Mouse (Mus musculus) MEL (cell line): ENCODE data around the gene Gm5431. TPM values are rescaled to one million over a fixed set of nuclear protein-coding genes. Genes with fewer than 3 reads are reported as not detected.
A peak's percentile ranks its signal among the peaks of the same experiment; 100 is the strongest.

Experiments used
- DNase-seq: peaks from one replicate; pipeline ENCODE4 v3.0.0; 2011; ENCODE audit warnings: low read depth, low spot score
- H3K27ac ChIP-seq: 2 replicates; pipeline ENCODE4 v1.5.1; 2012; ENCODE audit warnings: low read depth, mild to moderate bottlenecking, control low read depth, low read length, moderate library complexity; ENCODE audit not compliant: control insufficient read depth
- H3K27me3 ChIP-seq, 2 experiments: fragments of 150-350 bp in 1 of 2; sonication (generic) in 1 of 2; 2 replicates each; pipeline ENCODE4 v1.6.1; 2012; ENCODE audit warnings: low read length in 2 of 2, mild to moderate bottlenecking in 2 of 2, improper control_type of control experiment in 1 of 2, moderate library complexity in 1 of 2; ENCODE audit not compliant: insufficient read depth in 2 of 2, control insufficient read depth in 1 of 2
- H3K36me3 ChIP-seq, 2 experiments: 2 replicates each; pipeline ENCODE4 v1.6.1; 2012 to 2014; ENCODE audit warnings: low read length in 2 of 2, improper control_type of control experiment in 1 of 2, inconsistent platforms in 1 of 2, mild to moderate bottlenecking in 1 of 2; ENCODE audit not compliant: insufficient read depth in 2 of 2, control insufficient read depth in 1 of 2
- H3K4me1 ChIP-seq, 2 experiments: fragments of 150-350 bp in 1 of 2; sonication (generic) in 1 of 2; 2 replicates each; pipeline ENCODE4 v1.6.1; 2012; ENCODE audit warnings: low read length in 2 of 2, improper control_type of control experiment in 1 of 2, mild to moderate bottlenecking in 1 of 2; ENCODE audit not compliant: insufficient read depth in 2 of 2, control insufficient read depth in 1 of 2
- H3K4me3 ChIP-seq, 2 experiments: fragments of 150-350 bp in 1 of 2; sonication (generic) in 1 of 2; 2 replicates each; pipeline ENCODE4 v1.5.1; 2012; ENCODE audit warnings: low read depth in 2 of 2, low read length in 2 of 2, mild to moderate bottlenecking in 2 of 2, moderate library complexity in 2 of 2, control low read depth in 1 of 2, improper control_type of control experiment in 1 of 2; ENCODE audit not compliant: control insufficient read depth in 1 of 2, insufficient read depth in 1 of 2
- H3K79me2 ChIP-seq: 2 replicates; pipeline ENCODE4 v1.6.1; 2012; ENCODE audit warnings: mild to moderate bottlenecking, low read length, moderate library complexity; ENCODE audit not compliant: control insufficient read depth, poor library complexity, insufficient read depth
- H3K9ac ChIP-seq: 2 replicates; pipeline ENCODE4 v1.6.1; 2012; ENCODE audit warnings: low read depth, mild to moderate bottlenecking, control low read depth, low read length, moderate library complexity; ENCODE audit not compliant: control insufficient read depth, poor library complexity, severe bottlenecking
- H3K9me3 ChIP-seq: fragments of 150-350 bp; sonication (generic); replicated peaks from 2 replicates; pipeline ENCODE4 v1.6.1; 2012; ENCODE audit warnings: mild to moderate bottlenecking, low read length, improper control_type of control experiment, moderate library complexity; ENCODE audit not compliant: insufficient read depth
- BHLHE40 ChIP-seq: IDR thresholded peaks from 2 replicates; pipeline ENCODE4 v1.6.1; 2012; ENCODE audit warnings: low read depth, mild to moderate bottlenecking, inconsistent platforms, low read length, improper control_type of control experiment, borderline replicate concordance
- CHD1 ChIP-seq: IDR thresholded peaks from 2 replicates; pipeline ENCODE4 v1.6.1; 2012; ENCODE audit warnings: low read depth, mild to moderate bottlenecking, inconsistent platforms, low read length, improper control_type of control experiment
- CHD2 ChIP-seq: IDR thresholded peaks from 2 replicates; pipeline ENCODE4 v1.6.1; 2011; ENCODE audit warnings: low read length, improper control_type of control experiment
- ETS1 ChIP-seq: IDR thresholded peaks from 2 replicates; pipeline ENCODE4 v1.6.1; 2012; ENCODE audit warnings: low read depth, mild to moderate bottlenecking, inconsistent platforms, low read length, improper control_type of control experiment, moderate library complexity
- GABPA ChIP-seq: IDR thresholded peaks from 2 replicates; pipeline ENCODE4 v1.6.1; 2012; ENCODE audit warnings: low read depth, mild to moderate bottlenecking, inconsistent platforms, low read length, improper control_type of control experiment, moderate library complexity
- GATA1 ChIP-seq: IDR thresholded peaks from 2 replicates; pipeline ENCODE4 v1.6.1; 2011; ENCODE audit warnings: low read depth, low read length, improper control_type of control experiment
- JUND ChIP-seq: IDR thresholded peaks from 2 replicates; pipeline ENCODE4 v1.6.1; 2011; ENCODE audit warnings: low read depth, mild to moderate bottlenecking, improper control_type of control experiment, low read length
- KAT2A ChIP-seq: conservative IDR thresholded peaks from 2 replicates; pipeline ENCODE4 v1.6.1; 2012; ENCODE audit warnings: low read depth, low read length, improper control_type of control experiment, inconsistent platforms
- MAFK ChIP-seq: IDR thresholded peaks from 2 replicates; pipeline ENCODE4 v1.6.1; 2011; ENCODE audit warnings: low read depth, mild to moderate bottlenecking, low read length, improper control_type of control experiment, borderline replicate concordance
- MAX ChIP-seq: IDR thresholded peaks from 2 replicates; pipeline ENCODE4 v1.6.1; 2011; ENCODE audit warnings: low read length, improper control_type of control experiment
- MAZ ChIP-seq: IDR thresholded peaks from 2 replicates; pipeline ENCODE4 v1.6.1; 2012; ENCODE audit warnings: low read depth, mild to moderate bottlenecking, inconsistent platforms, low read length, improper control_type of control experiment
- MEF2A ChIP-seq: IDR thresholded peaks from 2 replicates; pipeline ENCODE4 v1.6.1; 2014; ENCODE audit warnings: low read depth, mild to moderate bottlenecking, inconsistent platforms, low read length, improper control_type of control experiment; ENCODE audit not compliant: poor library complexity, insufficient replicate concordance, severe bottlenecking; ENCODE audit errors: extremely low read depth
- MYC ChIP-seq: IDR thresholded peaks from 2 replicates; pipeline ENCODE4 v1.6.1; 2011; ENCODE audit warnings: low read depth, mild to moderate bottlenecking, low read length, improper control_type of control experiment, moderate library complexity
- NELFE ChIP-seq: IDR thresholded peaks from 2 replicates; pipeline ENCODE4 v1.6.1; 2011; ENCODE audit warnings: low read depth, low read length, improper control_type of control experiment
- NRF1 ChIP-seq: IDR thresholded peaks from 2 replicates; pipeline ENCODE4 v1.6.1; 2014; ENCODE audit warnings: low read depth, mild to moderate bottlenecking, inconsistent platforms, low read length, improper control_type of control experiment, moderate library complexity; ENCODE audit not compliant: poor library complexity, insufficient read depth, severe bottlenecking
- POLR2AphosphoS2 ChIP-seq: IDR thresholded peaks from 2 replicates; pipeline ENCODE4 v1.6.1; 2011; ENCODE audit warnings: low read length, improper control_type of control experiment
- POLR2AphosphoS5 ChIP-seq: IDR thresholded peaks from 2 replicates; pipeline ENCODE4 v1.6.1; 2012; ENCODE audit warnings: low read depth, borderline replicate concordance, mild to moderate bottlenecking, inconsistent platforms, low read length, moderate library complexity, mixed read lengths
- RAD21 ChIP-seq: IDR thresholded peaks from 2 replicates; pipeline ENCODE4 v1.6.1; 2011; ENCODE audit warnings: mild to moderate bottlenecking, low read depth, low read length, improper control_type of control experiment
- RCOR1 ChIP-seq: IDR thresholded peaks from 2 replicates; pipeline ENCODE4 v1.6.1; 2012; ENCODE audit warnings: low read depth, mild to moderate bottlenecking, inconsistent platforms, low read length, improper control_type of control experiment
- SIN3A ChIP-seq: IDR thresholded peaks from 2 replicates; pipeline ENCODE4 v1.6.1; 2012; ENCODE audit warnings: low read length, improper control_type of control experiment, inconsistent platforms
- SMC3 ChIP-seq: IDR thresholded peaks from 2 replicates; pipeline ENCODE4 v1.6.1; 2011; ENCODE audit warnings: low read depth, low read length, improper control_type of control experiment
- TAL1 ChIP-seq: IDR thresholded peaks from 2 replicates; pipeline ENCODE4 v1.6.1; 2012; ENCODE audit warnings: mild to moderate bottlenecking, inconsistent platforms, low read length, moderate library complexity, mixed read lengths
- TCF12 ChIP-seq: IDR thresholded peaks from 2 replicates; pipeline ENCODE4 v1.6.1; 2014; ENCODE audit warnings: low read depth, mild to moderate bottlenecking, inconsistent platforms, low read length, improper control_type of control experiment, moderate library complexity
- UBTF ChIP-seq: IDR thresholded peaks from 2 replicates; pipeline ENCODE4 v1.6.1; 2012; ENCODE audit warnings: low read depth, mild to moderate bottlenecking, inconsistent platforms, low read length, improper control_type of control experiment, moderate library complexity, borderline replicate concordance; ENCODE audit not compliant: insufficient read depth
- USF1 ChIP-seq: IDR thresholded peaks from 2 replicates; pipeline ENCODE4 v1.6.1; 2014; ENCODE audit warnings: low read depth, mild to moderate bottlenecking, inconsistent platforms, low read length, improper control_type of control experiment, moderate library complexity
- USF2 ChIP-seq, 2 experiments: IDR thresholded peaks; 2 replicates each; pipeline ENCODE4 v1.6.1; 2011 to 2012; ENCODE audit warnings: improper control_type of control experiment in 2 of 2, low read length in 2 of 2, borderline replicate concordance in 1 of 2, inconsistent platforms in 1 of 2, low read depth in 1 of 2, mild to moderate bottlenecking in 1 of 2; ENCODE audit not compliant: insufficient read depth in 1 of 2
- ZC3H11A ChIP-seq: IDR thresholded peaks from 2 replicates; pipeline ENCODE4 v1.6.1; 2012; ENCODE audit warnings: low read depth, mild to moderate bottlenecking, inconsistent platforms, low read length, improper control_type of control experiment
- ZMIZ1 ChIP-seq: IDR thresholded peaks from 2 replicates; pipeline ENCODE4 v1.6.1; 2012; ENCODE audit warnings: low read depth, mild to moderate bottlenecking, inconsistent platforms, low read length, improper control_type of control experiment, moderate library complexity
- ZNF384 ChIP-seq: IDR thresholded peaks from 2 replicates; pipeline ENCODE4 v1.6.1; 2012; ENCODE audit warnings: low read depth, mild to moderate bottlenecking, inconsistent platforms, low read length, improper control_type of control experiment
- polyA plus RNA-seq, 2 experiments: library from polyadenylated mRNA; stranded (reverse) in 1 of 2; unstranded in 1 of 2; fragments of >175 nt in 1 of 2; fragments of >200 nt in 1 of 2; gene quantifications; 2 replicates each; pipeline versions ENCODE4 v1.2.1 to v1.2.4; 2012; ENCODE audit warnings: low replicate concordance in 2 of 2, low read depth in 1 of 2; ENCODE audit not compliant: insufficient read length in 2 of 2, insufficient read depth in 1 of 2, missing spikeins in 1 of 2
- total RNA-seq: library from RNA; depleted of rRNA; stranded (reverse); fragments of 300-350 nt; gene quantifications from 2 replicates; pipeline ENCODE4 v1.2.3, GENCODE M21; 2012

The Gm5431 gene
- total and polyA plus RNA-seq, 3 experiments = 0.04 TPM; not detected in 2

DNA sequence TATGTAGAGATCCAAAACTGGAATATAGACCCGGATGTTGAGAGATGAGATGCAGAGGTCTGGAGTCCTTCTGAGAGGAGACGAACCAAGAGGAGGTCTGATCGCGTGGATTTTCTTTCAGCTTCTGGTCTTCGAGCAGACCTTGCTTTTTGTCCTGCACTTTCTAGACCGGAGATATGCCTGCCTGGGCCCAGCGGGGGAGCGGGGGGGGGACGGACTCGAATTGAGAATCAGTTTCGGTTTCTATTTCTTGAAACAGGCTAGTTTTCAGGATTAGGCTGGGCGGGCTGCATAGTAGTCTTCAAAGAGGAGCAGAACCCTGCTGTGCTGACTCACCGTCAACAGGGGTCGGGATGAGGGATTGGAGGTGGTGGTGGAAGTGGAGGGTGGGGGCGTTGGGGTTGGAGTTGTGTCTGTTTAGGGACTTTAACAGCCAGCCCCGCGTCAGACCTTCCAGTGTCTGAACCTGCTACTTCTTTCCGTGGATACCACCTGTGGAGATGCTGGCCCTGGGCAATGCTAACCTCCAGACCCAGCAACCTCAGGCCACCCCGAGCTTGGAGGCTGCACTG, 30.7 kb downstream of the Gm5431 start, which contains the start of gene Irgm1 (continued):
- TF ChIP-seq USF2 (IDR thresholded peaks at IDR 0.05; ENCODE audit: borderline replicate concordance in 1 of 2, insufficient read depth in 1 of 2, low read depth in 1 of 2, low read length in 2 of 2) = no peak
- 0 out of 2 replicates have a peak, but pooled peaks have one; percentile 0 for TF ChIP-seq ZMIZ1
- TF ChIP-seq GATA1 = no peak
- TF ChIP-seq SIN3A = no peak; the same call in 1 of the 2 replicates
- TF ChIP-seq ZC3H11A = no peak
- 0 out of 2 replicates have a peak, but pooled peaks have one; percentile 30 for TF ChIP-seq MYC
- TF ChIP-seq CHD1 = peak; percentile 10; the same call in 1 of the 2 replicates
- TF ChIP-seq MAZ = peak; percentile 81; the same call in 1 of the 2 replicates
- TF ChIP-seq BHLHE40 = no peak
- no peak for TF ChIP-seq MEF2A
- no peak for TF ChIP-seq JUND
- no peak; the same call in 1 of the 2 replicates for TF ChIP-seq NELFE
- 0 out of 2 replicates have a peak, but pooled peaks have one; percentile 8 for TF ChIP-seq MAFK
- TF ChIP-seq POLR2AphosphoS2 = 0 out of 2 replicates have a peak, but pooled peaks have one; percentile 10
- TF ChIP-seq UBTF = no peak
- TF ChIP-seq CHD2 = no peak

DNA sequence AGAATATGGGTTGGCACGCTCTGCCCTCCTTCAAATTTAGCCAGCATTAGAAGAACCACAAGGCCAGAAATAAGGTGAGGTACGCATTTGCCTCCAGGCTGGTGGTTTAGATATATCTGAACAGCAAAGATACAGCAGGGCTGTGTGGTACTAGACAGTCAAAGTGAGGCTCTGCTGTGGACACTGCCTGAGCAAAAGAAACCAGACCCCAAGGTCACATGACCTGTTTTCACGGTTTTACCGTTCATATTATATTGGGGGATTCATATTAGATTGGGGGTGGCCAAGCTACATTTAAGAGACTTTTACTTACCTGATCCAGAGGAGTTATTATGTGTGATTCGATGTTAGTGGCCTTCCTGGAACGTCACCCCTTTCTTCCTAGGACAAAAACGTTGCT, 31.2 kb downstream of the Gm5431 start:
- Histone ChIP-seq H3K27ac (peak overlapping the region; percentile 95), H3K36me3 (peaks cover 0 to 23% of the 10 kb centered on the region in 2 experiments; a peak in 2 of 4 replicates), H3K4me1 (peaks cover 12 to 35% of the 10 kb centered on the region in 2 experiments), H3K9ac (peak overlapping the region; percentile 89), H3K4me3 (peak overlapping the region; percentile 65 to 86), H3K79me2 (peaks cover 16% of the 10 kb centered on the region; the same call in 1 of the 2 replicates), H3K9me3 (no peaks in the 10 kb centered on the region), H3K27me3 (no peaks in the 10 kb centered on the region)
- DNase-seq = peak; percentile 82
- TF ChIP-seq ZC3H11A = 0 out of 2 replicates have a peak, but pooled peaks have one; percentile 9
- TF ChIP-seq BHLHE40 = peak; percentile 46; the same call in 1 of the 2 replicates
- no peak for TF ChIP-seq ETS1
- no peak for TF ChIP-seq POLR2AphosphoS5
- TF ChIP-seq TAL1 = no peak
- TF ChIP-seq TCF12 = peak; percentile 37; the same call in 1 of the 2 replicates
- TF ChIP-seq MEF2A = no peak
- TF ChIP-seq KAT2A = no peak
- no peak for TF ChIP-seq NRF1
- TF ChIP-seq SMC3 = no peak
- no peak for TF ChIP-seq CHD2
- TF ChIP-seq MAX = peak; percentile 56
- TF ChIP-seq MAZ = no peak
- 0 out of 2 replicates have a peak, but pooled peaks have one; percentile 3 for TF ChIP-seq POLR2AphosphoS2
- no peak for TF ChIP-seq GABPA
- no peak for TF ChIP-seq GATA1
- TF ChIP-seq MYC = no peak; the same call in 1 of the 2 replicates
- TF ChIP-seq JUND = 0 out of 2 replicates have a peak, but pooled peaks have one; percentile 51
- no peak for TF ChIP-seq CHD1
- TF ChIP-seq RAD21 = no peak
- no peak; the same call in 1 of the 2 replicates for TF ChIP-seq NELFE
- no peak for TF ChIP-seq ZMIZ1
- TF ChIP-seq UBTF = no peak
- TF ChIP-seq ZNF384 = no peak
- TF ChIP-seq USF1 = peak; percentile 93
- TF ChIP-seq MAFK = no peak
- TF ChIP-seq RCOR1 = 0 out of 2 replicates have a peak, but pooled peaks have one; percentile 29
